Mouse (Mus musculus) MEL (cell line): ENCODE data around the gene Mast3.

Experiments
- CTCF ChIP-seq, 3 experiments: IDR thresholded peaks in 2 of 3; conservative IDR thresholded peaks in 1 of 3; 2 replicates each; pipeline ENCODE4 v1.5.1; 2011 to 2012; ENCODE audit warnings: low read length in 3 of 3, low read depth in 2 of 3, mild to moderate bottlenecking in 2 of 3, improper control_type of control experiment in 1 of 3, inconsistent platforms in 1 of 3, mixed read lengths in 1 of 3, moderate library complexity in 1 of 3; ENCODE audit not compliant: control insufficient read depth in 1 of 3, insufficient read depth in 1 of 3, poor library complexity in 1 of 3, severe bottlenecking in 1 of 3
- E2F4 ChIP-seq: IDR thresholded peaks from 2 replicates; pipeline ENCODE4 v1.6.1; 2011; ENCODE audit warnings: low read depth, low read length, improper control_type of control experiment, borderline replicate concordance
- EP300 ChIP-seq, 2 experiments: IDR thresholded peaks; 2 replicates each; pipeline ENCODE4 v1.6.1; 2011; ENCODE audit warnings: improper control_type of control experiment in 2 of 2, low read length in 2 of 2, low read depth in 1 of 2, mild to moderate bottlenecking in 1 of 2
- GATA1 ChIP-seq: IDR thresholded peaks from 2 replicates; pipeline ENCODE4 v1.6.1; 2011; ENCODE audit warnings: low read depth, low read length, improper control_type of control experiment
- HCFC1 ChIP-seq: IDR thresholded peaks from 2 replicates; pipeline ENCODE4 v1.6.1; 2012; ENCODE audit warnings: low read depth, mild to moderate bottlenecking, inconsistent platforms, low read length, improper control_type of control experiment, moderate library complexity
- MEF2A ChIP-seq: IDR thresholded peaks from 2 replicates; pipeline ENCODE4 v1.6.1; 2014; ENCODE audit warnings: low read depth, mild to moderate bottlenecking, inconsistent platforms, low read length, improper control_type of control experiment; ENCODE audit not compliant: poor library complexity, insufficient replicate concordance, severe bottlenecking; ENCODE audit errors: extremely low read depth
- NRF1 ChIP-seq: IDR thresholded peaks from 2 replicates; pipeline ENCODE4 v1.6.1; 2014; ENCODE audit warnings: low read depth, mild to moderate bottlenecking, inconsistent platforms, low read length, improper control_type of control experiment, moderate library complexity; ENCODE audit not compliant: poor library complexity, insufficient read depth, severe bottlenecking
- POLR2A ChIP-seq, 2 experiments: IDR thresholded peaks; 2 replicates each; pipeline ENCODE4 v1.6.1; 2011 to 2012; ENCODE audit warnings: low read length in 2 of 2, mild to moderate bottlenecking in 2 of 2, control low read depth in 1 of 2, improper control_type of control experiment in 1 of 2, low read depth in 1 of 2, moderate library complexity in 1 of 2; ENCODE audit not compliant: control insufficient read depth in 1 of 2, insufficient read depth in 1 of 2, poor library complexity in 1 of 2
- POLR2AphosphoS2 ChIP-seq: IDR thresholded peaks from 2 replicates; pipeline ENCODE4 v1.6.1; 2011; ENCODE audit warnings: low read length, improper control_type of control experiment
- RAD21 ChIP-seq: IDR thresholded peaks from 2 replicates; pipeline ENCODE4 v1.6.1; 2011; ENCODE audit warnings: mild to moderate bottlenecking, low read depth, low read length, improper control_type of control experiment
- ZC3H11A ChIP-seq: IDR thresholded peaks from 2 replicates; pipeline ENCODE4 v1.6.1; 2012; ENCODE audit warnings: low read depth, mild to moderate bottlenecking, inconsistent platforms, low read length, improper control_type of control experiment

DNA sequence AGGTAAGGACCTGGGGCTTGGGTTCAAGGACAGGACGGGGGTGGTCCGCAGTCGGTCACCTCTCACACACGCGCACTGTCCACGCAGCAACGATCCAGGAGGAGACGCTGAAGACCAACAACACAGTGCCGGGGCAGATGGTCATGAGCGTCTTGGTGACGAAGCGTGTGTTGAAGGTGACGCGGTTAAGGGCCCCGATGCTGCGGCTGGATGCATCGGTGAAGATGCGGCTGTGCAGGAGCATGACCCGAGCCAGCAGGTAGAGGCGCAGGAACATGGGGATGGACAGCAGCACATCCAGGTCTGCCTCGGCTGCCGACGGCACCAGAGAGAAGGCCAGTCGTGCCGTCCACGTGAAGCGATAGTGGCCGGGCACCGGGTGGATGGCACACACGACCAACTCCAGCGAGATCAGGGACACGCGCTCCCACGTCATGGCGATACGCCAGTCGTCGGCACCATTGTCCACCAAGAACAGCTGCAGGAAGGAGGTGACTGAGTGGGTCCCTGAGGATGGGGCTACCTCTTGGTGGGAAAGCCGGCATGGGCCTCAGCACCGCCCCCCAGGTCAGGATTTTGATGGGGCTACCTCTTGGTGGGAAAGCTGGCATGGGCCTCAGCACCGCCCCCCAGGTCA is 47.9 kb upstream of the Mast3 start:
- TF ChIP-seq E2F4 (no peak), EP300 (IDR thresholded peaks at IDR 0.05; ENCODE audit: low read depth in 1 of 2, low read length in 2 of 2) (no peak), GATA1 (no peak), MEF2A (no peak), POLR2AphosphoS2 (no peak), NRF1 (no peak), RAD21 (no peak), CTCF (IDR thresholded peaks at IDR 0.05 in 2 of 3, conservative IDR thresholded peaks at IDR 0.05 in 1 of 3; ENCODE audit: control insufficient read depth in 1 of 3, insufficient read depth in 1 of 3, low read depth in 2 of 3, low read length in 3 of 3, poor library complexity in 1 of 3, severe bottlenecking in 1 of 3) (no peak), ZC3H11A (no peak), POLR2A (IDR thresholded peaks at IDR 0.05; ENCODE audit: control insufficient read depth in 1 of 2, insufficient read depth in 1 of 2, low read depth in 1 of 2, low read length in 2 of 2, poor library complexity in 1 of 2) (no peak), HCFC1 (no peak)
